Mouse (Mus musculus) CH12.LX (cell line): Measurements from ENCODE around the gene Serpina1e. TPM values are rescaled to one million over a fixed set of nuclear protein-coding genes. Genes with fewer than 3 reads are reported as not detected.

ENCODE experiments used
- DNase-seq: peaks from one replicate; pipeline ENCODE4 v3.0.0-alpha.2; 2013; ENCODE audit errors: extremely low read depth
- H3K27ac ChIP-seq: 2 replicates; pipeline ENCODE4 v1.5.1; 2012; ENCODE audit warnings: low read depth, mild to moderate bottlenecking, control low read depth, moderate library complexity; ENCODE audit not compliant: insufficient read depth
- H3K27me3 ChIP-seq: replicated peaks from 2 replicates; pipeline ENCODE3; 2012; ENCODE audit warnings: inconsistent platforms
- H3K36me3 ChIP-seq, 2 experiments: replicated peaks in 1 of 2; 2 replicates each; pipeline versions ENCODE3 to v1.6.1; 2012; ENCODE audit warnings: inconsistent platforms in 1 of 2, low read length in 1 of 2, mild to moderate bottlenecking in 1 of 2, mixed read lengths in 1 of 2, moderate library complexity in 1 of 2; ENCODE audit not compliant: control insufficient read depth in 1 of 2, insufficient read depth in 1 of 2
- H3K4me1 ChIP-seq, 2 experiments: 2 replicates each; pipeline ENCODE4 v1.6.1; 2012; ENCODE audit warnings: inconsistent platforms in 1 of 2, moderate library complexity in 1 of 2; ENCODE audit not compliant: insufficient read depth in 2 of 2, control insufficient read depth in 1 of 2
- H3K4me2 ChIP-seq: 2 replicates; pipeline ENCODE4 v1.6.1; 2012; ENCODE audit warnings: low read depth, mild to moderate bottlenecking, control low read depth; ENCODE audit not compliant: poor library complexity, insufficient read depth, severe bottlenecking
- H3K4me3 ChIP-seq, 3 experiments: fragments of 150-350 bp in 1 of 3; sonication (generic) in 1 of 3; replicated peaks in 1 of 3; 2 replicates each; pipeline versions ENCODE3 to v1.5.1; 2011 to 2012; ENCODE audit warnings: low read depth in 2 of 3, low read length in 2 of 3, mild to moderate bottlenecking in 2 of 3, moderate library complexity in 2 of 3, control low read depth in 1 of 3, improper control_type of control experiment in 1 of 3, inconsistent platforms in 1 of 3, mixed read lengths in 1 of 3; ENCODE audit not compliant: poor library complexity in 1 of 3
- H3K79me2 ChIP-seq: replicated peaks from 2 replicates; pipeline ENCODE4 v1.6.1; 2012; ENCODE audit warnings: mild to moderate bottlenecking, moderate library complexity; ENCODE audit not compliant: control insufficient read depth, poor library complexity, insufficient read depth, severe bottlenecking; ENCODE audit errors: extremely low read depth
- H3K9ac ChIP-seq: 2 replicates; pipeline ENCODE4 v1.6.1; 2012; ENCODE audit warnings: low read depth, mild to moderate bottlenecking, control low read depth, moderate library complexity; ENCODE audit not compliant: insufficient read depth
- H3K9me3 ChIP-seq: replicated peaks from 2 replicates; pipeline ENCODE3; 2012; ENCODE audit warnings: low read length, inconsistent platforms, mixed read lengths
- BHLHE40 ChIP-seq: IDR thresholded peaks from 2 replicates; pipeline ENCODE4 v1.6.1; 2011; ENCODE audit warnings: mild to moderate bottlenecking, low read depth, low read length, improper control_type of control experiment
- CTCF ChIP-seq, 2 experiments: IDR thresholded peaks in 1 of 2; conservative IDR thresholded peaks in 1 of 2; 2 replicates each; pipeline ENCODE4 v1.5.1; 2011 to 2012; ENCODE audit warnings: low read depth in 2 of 2, low read length in 2 of 2, improper control_type of control experiment in 1 of 2, inconsistent platforms in 1 of 2, mild to moderate bottlenecking in 1 of 2, moderate library complexity in 1 of 2
- E2F4 ChIP-seq: IDR thresholded peaks from 2 replicates; pipeline ENCODE4 v1.6.1; 2011; ENCODE audit warnings: low read depth, low read length, improper control_type of control experiment; ENCODE audit not compliant: insufficient replicate concordance
- ELF1 ChIP-seq: IDR thresholded peaks from 2 replicates; pipeline ENCODE4 v1.6.1; 2014; ENCODE audit warnings: low read depth, mild to moderate bottlenecking, inconsistent platforms, low read length, improper control_type of control experiment
- GABPA ChIP-seq: IDR thresholded peaks from 2 replicates; pipeline ENCODE4 v1.6.1; 2012; ENCODE audit warnings: low read depth, low read length, improper control_type of control experiment, inconsistent platforms; ENCODE audit not compliant: insufficient replicate concordance
- HCFC1 ChIP-seq: IDR thresholded peaks from 2 replicates; pipeline ENCODE4 v1.6.1; 2012; ENCODE audit warnings: low read depth, mild to moderate bottlenecking, inconsistent platforms, low read length, improper control_type of control experiment
- JUND ChIP-seq: conservative IDR thresholded peaks from 2 replicates; pipeline ENCODE4 v1.6.1; 2011; ENCODE audit warnings: low read depth, low read length, improper control_type of control experiment
- KAT2A ChIP-seq: IDR thresholded peaks from 2 replicates; pipeline ENCODE4 v1.6.1; 2012; ENCODE audit warnings: low read length, improper control_type of control experiment, inconsistent platforms; ENCODE audit not compliant: insufficient replicate concordance
- MAFK ChIP-seq: IDR thresholded peaks from 2 replicates; pipeline ENCODE4 v1.6.1; 2011; ENCODE audit warnings: low read length, improper control_type of control experiment; ENCODE audit not compliant: insufficient replicate concordance
- MAX ChIP-seq: IDR thresholded peaks from 2 replicates; pipeline ENCODE4 v1.6.1; 2011; ENCODE audit warnings: low read length, improper control_type of control experiment
- MYC ChIP-seq: IDR thresholded peaks from 2 replicates; pipeline ENCODE4 v1.6.1; 2011; ENCODE audit warnings: low read depth, mild to moderate bottlenecking, improper control_type of control experiment, low read length
- NELFE ChIP-seq: IDR thresholded peaks from 2 replicates; pipeline ENCODE4 v1.6.1; 2011; ENCODE audit warnings: low read depth, low read length, improper control_type of control experiment
- PAX5 ChIP-seq: IDR thresholded peaks from 2 replicates; pipeline ENCODE4 v1.6.1; 2012; ENCODE audit warnings: low read length, inconsistent platforms, mixed read lengths
- POLR2AphosphoS2 ChIP-seq: IDR thresholded peaks from 2 replicates; pipeline ENCODE4 v1.6.1; 2011; ENCODE audit warnings: low read depth, low read length, improper control_type of control experiment
- RAD21 ChIP-seq: IDR thresholded peaks from 2 replicates; pipeline ENCODE4 v1.6.1; 2011; ENCODE audit warnings: low read depth, mild to moderate bottlenecking, low read length, improper control_type of control experiment, moderate library complexity
- RCOR1 ChIP-seq: conservative IDR thresholded peaks from 2 replicates; pipeline ENCODE4 v1.6.1; 2012; ENCODE audit warnings: low read depth, mild to moderate bottlenecking, inconsistent platforms, low read length, improper control_type of control experiment
- SIN3A ChIP-seq: IDR thresholded peaks from 2 replicates; pipeline ENCODE4 v1.6.1; 2012; ENCODE audit warnings: low read length, improper control_type of control experiment, inconsistent platforms
- SMC3 ChIP-seq: IDR thresholded peaks from 2 replicates; pipeline ENCODE4 v1.6.1; 2011; ENCODE audit warnings: low read depth, low read length, improper control_type of control experiment
- TBP ChIP-seq: conservative IDR thresholded peaks from 2 replicates; pipeline ENCODE4 v1.6.1; 2011; ENCODE audit warnings: low read depth, low read length, improper control_type of control experiment
- TCF12 ChIP-seq: IDR thresholded peaks from 2 replicates; pipeline ENCODE4 v1.6.1; 2014; ENCODE audit warnings: low read depth, mild to moderate bottlenecking, inconsistent platforms, low read length, improper control_type of control experiment
- USF1 ChIP-seq: IDR thresholded peaks from 2 replicates; pipeline ENCODE4 v1.6.1; 2014; ENCODE audit warnings: low read depth, mild to moderate bottlenecking, inconsistent platforms, low read length, improper control_type of control experiment
- ZC3H11A ChIP-seq: IDR thresholded peaks from 2 replicates; pipeline ENCODE4 v1.6.1; 2012; ENCODE audit warnings: low read depth, mild to moderate bottlenecking, inconsistent platforms, low read length, improper control_type of control experiment
- ZKSCAN1 ChIP-seq: IDR thresholded peaks from 2 replicates; pipeline ENCODE4 v1.6.1; 2012; ENCODE audit warnings: low read depth, inconsistent platforms, low read length, improper control_type of control experiment, borderline replicate concordance
- ZMIZ1 ChIP-seq: IDR thresholded peaks from 2 replicates; pipeline ENCODE4 v1.6.1; 2012; ENCODE audit warnings: low read depth, mild to moderate bottlenecking, inconsistent platforms, low read length, improper control_type of control experiment
- ZNF384 ChIP-seq: IDR thresholded peaks from 2 replicates; pipeline ENCODE4 v1.6.1; 2012; ENCODE audit warnings: low read depth, low read length, improper control_type of control experiment, inconsistent platforms
- dilution Hi-C: fragments of 300-500 bp; cut with MboI; formaldehyde crosslinking; loops from 2 replicates; pipeline ENCODE4 v1.14.3; 2020; ENCODE audit warnings: low sequenced_read_pairs; ENCODE audit not compliant: extremely low pct_unique_long_range_greater_than_20kb, extremely low pct_ligation_motif_present
- in situ Hi-C: fragments of 300-500 bp; cut with MboI; formaldehyde crosslinking; loops from 3 replicates; pipeline ENCODE4 v1.14.3; 2019; ENCODE audit warnings: low sequenced_read_pairs, low pct_ligation_motif_present, low pct_unique_long_range_greater_than_20kb, mixed read lengths
- polyA plus RNA-seq: library from polyadenylated mRNA; unstranded; fragments of >175 nt; gene quantifications from 2 replicates; pipeline ENCODE4 v1.2.1, GENCODE M21; 2012; ENCODE audit warnings: low read depth; ENCODE audit not compliant: insufficient read length
- total RNA-seq, 2 experiments: library from RNA; depleted of rRNA; stranded (reverse); fragments of 300-350 nt in 1 of 2; fragments of >200 nt in 1 of 2; gene quantifications; 2 replicates each; pipeline ENCODE4 v1.2.3; 2012 to 2014

Gene Serpina1e
- total and polyA plus RNA-seq, 3 experiments = not detected

DNA sequence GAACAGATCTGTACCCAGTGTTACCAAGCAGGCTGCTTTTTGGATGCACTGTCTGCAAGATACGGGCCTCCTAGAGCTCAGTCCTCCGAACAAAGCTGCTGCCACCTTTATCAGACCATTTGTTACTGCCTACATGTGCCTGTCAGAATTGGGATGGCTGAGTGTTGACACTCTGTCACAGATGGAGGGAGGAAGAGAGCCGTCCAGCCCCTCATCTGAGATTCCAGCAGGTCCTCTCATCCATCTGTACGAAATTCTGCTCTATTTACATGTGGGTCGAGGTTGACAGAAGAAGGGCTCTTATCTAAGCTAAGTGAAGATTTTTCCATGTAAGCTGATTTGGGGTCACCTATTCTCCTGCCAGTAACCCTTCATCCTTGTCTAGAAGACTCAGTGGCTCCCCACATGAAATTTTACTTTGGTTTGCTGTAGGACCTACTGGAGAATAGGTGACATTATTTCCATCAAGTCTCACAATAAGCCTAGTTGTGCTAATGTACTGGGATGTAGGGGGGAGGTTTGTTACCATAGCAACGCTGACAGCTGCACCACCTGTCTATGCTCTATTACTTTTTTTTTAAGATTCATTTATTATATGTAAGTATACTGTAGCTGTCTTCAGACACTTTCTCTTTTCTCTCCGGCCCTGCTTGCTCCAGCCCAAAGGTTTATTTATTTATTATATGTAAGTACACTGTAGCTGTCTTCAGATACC lies 23.0 kb upstream of the Serpina1e start:
- in situ Hi-C loops (loop anchor here (10.0 kb wide), 1 partner anchor 443 kb away; no protein-coding TSS in a partner anchor), dilution Hi-C loops (no loop called here)
- H3K79me2 ChIP-seq = no peaks in the 10 kb centered on the region
- no peak overlapping the region for H3K27ac ChIP-seq
- H3K4me2 ChIP-seq = no peak overlapping the region
- no peaks in the 10 kb centered on the region for H3K9me3 ChIP-seq
- no peak for TF ChIP-seq POLR2AphosphoS2
- TF ChIP-seq ELF1 = no peak
- no peak for TF ChIP-seq ZKSCAN1
- TF ChIP-seq ZNF384 = no peak
- TF ChIP-seq KAT2A = no peak
- no peak for TF ChIP-seq GABPA
- TF ChIP-seq TBP = no peak
- no peak for TF ChIP-seq USF1
- TF ChIP-seq HCFC1 = no peak
- TF ChIP-seq RAD21 = no peak
- no peak for TF ChIP-seq E2F4
- TF ChIP-seq BHLHE40 = no peak
- no peak for TF ChIP-seq MYC
- TF ChIP-seq SIN3A = no peak
- TF ChIP-seq PAX5 = no peak
- no peak for TF ChIP-seq SMC3
- TF ChIP-seq JUND = no peak
- no peak for TF ChIP-seq MAX
- no peak for TF ChIP-seq MAFK
- H3K9ac ChIP-seq = no peak overlapping the region
- peaks cover 3 to 14% of the 10 kb centered on the region in 2 experiments; a peak in 2 of 4 replicates for H3K4me1 ChIP-seq
- H3K4me3 ChIP-seq = no peak overlapping the region
- peaks cover 64% of the 10 kb centered on the region for H3K27me3 ChIP-seq
- no peak for DNase-seq
- no peaks in the 10 kb centered on the region for H3K36me3 ChIP-seq

DNA sequence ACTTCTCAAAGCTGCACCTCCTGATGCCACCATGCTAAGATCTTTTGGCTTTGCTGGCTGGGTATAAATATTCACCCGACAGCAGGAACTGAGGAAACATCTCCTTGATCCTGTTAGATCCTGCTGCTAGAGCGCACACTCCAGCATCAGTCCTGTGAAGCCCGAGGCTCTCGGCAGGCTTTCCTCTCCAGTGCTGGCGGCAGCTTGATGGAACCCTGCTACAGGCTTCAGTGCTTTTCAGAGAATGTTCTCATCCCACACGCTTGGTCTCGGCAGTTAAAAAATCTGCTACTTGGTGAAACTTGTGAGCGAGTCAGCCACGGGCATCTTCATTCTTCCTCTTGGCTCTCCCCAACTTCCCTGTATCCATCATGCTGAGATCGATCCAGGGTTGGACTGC lies 19.5 kb upstream of the Serpina1e start:
- no peak overlapping the region for H3K4me2 ChIP-seq

More for the DNA sequence above, 19.5 kb upstream of the Serpina1e start:
- no peak for DNase-seq
- H3K27me3 ChIP-seq = peaks cover 66% of the 10 kb centered on the region
- H3K27ac ChIP-seq = no peak overlapping the region
- TF ChIP-seq ZKSCAN1 (no peak), RAD21 (no peak), ZC3H11A (no peak), HCFC1 (no peak), TCF12 (no peak), MAX (no peak), E2F4 (no peak), RCOR1 (no peak), SIN3A (no peak), SMC3 (no peak), PAX5 (no peak), CTCF (conservative IDR thresholded peaks at IDR 0.05 in 1 of 2, IDR thresholded peaks at IDR 0.05 in 1 of 2; ENCODE audit: low read depth in 2 of 2, low read length in 2 of 2) (no peak), USF1 (no peak), BHLHE40 (no peak), NELFE (no peak), ZMIZ1 (no peak)
- TF ChIP-seq, all 38 proteins: peak for 0
- Histone ChIP-seq H3K79me2 (no peaks in the 10 kb centered on the region), H3K36me3 (no peaks in the 10 kb centered on the region), H3K9ac (no peak overlapping the region), H3K4me1 (no peaks in the 10 kb centered on the region), H3K9me3 (no peaks in the 10 kb centered on the region), H3K4me3 (no peak overlapping the region)
- in situ Hi-C loops (no loop called here), dilution Hi-C loops (no loop called here)
